Mouse (Mus musculus) olfactory bulb, adult 2 months (tissue): Measurements from ENCODE around the gene Cdkl4.
"Not testable (repeated sequence)": the region's sequence is repeated elsewhere in the genome, so short reads cannot be mapped to it uniquely, and the experiment has no call there.

Experiments used
- CTCF ChIP-seq: fragments of 200-500 bp; IDR thresholded peaks from 2 replicates; pipeline ENCODE4 v1.5.1; 2012; ENCODE audit warnings: low read depth, mild to moderate bottlenecking, low read length, moderate library complexity; ENCODE audit not compliant: insufficient read depth
- POLR2A ChIP-seq: fragments of 200-500 bp; IDR thresholded peaks from 2 replicates; pipeline ENCODE4 v1.6.1; 2012; ENCODE audit warnings: mild to moderate bottlenecking, low read depth, low read length, moderate library complexity; ENCODE audit not compliant: insufficient read depth

- TF ChIP-seq CTCF, POLR2A: not testable (repeated sequence)
Observed at GRCm38 (mm10) chr17:80563762-80564610, 13.6 kb downstream of the Cdkl4 start.
